Mouse (Mus musculus): ENCODE measurements around the gene Map4k3. TPM values are rescaled to one million over a fixed set of nuclear protein-coding genes. Genes with fewer than 3 reads are reported as not detected.
A peak's percentile ranks its signal among the peaks of the same experiment; 100 is the strongest.

The Map4k3 gene
- polyA plus RNA-seq, 1 experiment from 2014 or later, result 15.2 TPM

- Histone ChIP-seq H3K4me1 (ENCODE audit: control insufficient read depth, insufficient read depth, low read length) (0 out of 2 replicates have a peak, but pooled peaks cover 2% of the 10 kb centered on the region), H3K4me2 (ENCODE audit: low read depth, low read length) (no peak overlapping the region), H3K36me3 (ENCODE audit: control insufficient read depth, insufficient read depth, low read length) (no peaks in the 10 kb centered on the region), H3K4me3 (ENCODE audit: low read length) (no peak overlapping the region), H3K27me3 (replicated peaks; ENCODE audit: control insufficient read depth, insufficient read depth, low read length) (no peaks in the 10 kb centered on the region), H3K27ac (ENCODE audit: low read length) (no peak overlapping the region), H3K9me3 (ENCODE audit: control insufficient read depth, low read length) (0 out of 2 replicates have a peak, but pooled peaks cover 3% of the 10 kb centered on the region), H3K9ac (ENCODE audit: low read depth, low read length) (no peak overlapping the region)
- ATAC-seq, result no peak
- 41% methylated on average over 11 of the region's 11 CpGs for WGBS
Observed at GRCm38 (mm10) chr17:80559050-80559449, 169.2 kb downstream of the Map4k3 start.

DNA sequence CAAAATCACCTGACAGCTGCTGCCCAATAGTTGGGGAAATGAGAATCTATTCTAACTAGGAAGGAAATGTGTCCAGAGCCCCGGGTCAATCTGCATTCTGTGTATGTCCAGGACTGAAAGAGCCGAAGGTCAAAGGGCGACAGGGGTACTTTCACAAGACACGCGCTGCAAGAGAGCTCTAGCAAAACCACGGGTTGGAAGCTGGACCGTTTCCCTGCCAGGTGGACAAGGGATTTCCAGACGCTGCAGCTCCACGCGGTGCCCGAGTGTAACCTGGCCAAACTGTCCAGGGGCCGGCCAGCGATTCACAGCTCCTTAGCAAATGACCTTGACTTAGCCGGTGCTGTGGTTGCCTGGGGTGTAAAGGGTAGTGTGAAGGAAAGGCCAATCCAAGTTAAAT, 169.7 kb downstream of the Map4k3 start:
- no peak overlapping the region for H3K4me3 ChIP-seq (ENCODE audit: low read length)
- H3K36me3 ChIP-seq (ENCODE audit: control insufficient read depth, insufficient read depth, low read length), result no peaks in the 10 kb centered on the region
- H3K27ac ChIP-seq (ENCODE audit: low read length), result no peak overlapping the region
- no peaks in the 10 kb centered on the region for H3K27me3 ChIP-seq (replicated peaks; ENCODE audit: control insufficient read depth, insufficient read depth, low read length)
- WGBS, result 67% methylated on average over 14 of the region's 14 CpGs
- 0 out of 2 replicates have a peak, but pooled peaks cover 3% of the 10 kb centered on the region for H3K9me3 ChIP-seq (ENCODE audit: control insufficient read depth, low read length)
- 0 out of 2 replicates have a peak, but pooled peaks cover 2% of the 10 kb centered on the region for H3K4me1 ChIP-seq (ENCODE audit: control insufficient read depth, insufficient read depth, low read length)
- 0 out of 2 replicates have a peak overlapping the region, but pooled peaks have one; percentile 35 for H3K9ac ChIP-seq (ENCODE audit: low read depth, low read length)
- ATAC-seq, result no peak
- no peak overlapping the region for H3K4me2 ChIP-seq (ENCODE audit: low read depth, low read length)

- Histone ChIP-seq H3K4me1 (ENCODE audit: control insufficient read depth, insufficient read depth, low read length) (0 out of 2 replicates have a peak, but pooled peaks cover 2% of the 10 kb centered on the region), H3K9ac (ENCODE audit: low read depth, low read length) (no peak overlapping the region), H3K27ac (ENCODE audit: low read length) (no peak overlapping the region), H3K4me2 (ENCODE audit: low read depth, low read length) (no peak overlapping the region), H3K27me3 (replicated peaks; ENCODE audit: control insufficient read depth, insufficient read depth, low read length) (no peaks in the 10 kb centered on the region), H3K9me3 (ENCODE audit: control insufficient read depth, low read length) (0 out of 2 replicates have a peak, but pooled peaks cover 3% of the 10 kb centered on the region), H3K36me3 (ENCODE audit: control insufficient read depth, insufficient read depth, low read length) (no peaks in the 10 kb centered on the region), H3K4me3 (ENCODE audit: low read length) (no peak overlapping the region)
- no peak for ATAC-seq
- WGBS, result 94% methylated on average over 5 of the region's 5 CpGs
Observed at GRCm38 (mm10) chr17:80557461-80557860, 170.8 kb downstream of the Map4k3 start.

GRCm38 (mm10) chr17:80553318-80554270, 174.7 kb downstream of the Map4k3 start:
- H3K4me2 ChIP-seq (ENCODE audit: low read depth, low read length), result peak overlapping the region; percentile 69
- H3K4me1 ChIP-seq (ENCODE audit: control insufficient read depth, insufficient read depth, low read length), result 0 out of 2 replicates have a peak, but pooled peaks cover under 1% of the 10 kb centered on the region
- no peaks in the 10 kb centered on the region for H3K27me3 ChIP-seq (replicated peaks; ENCODE audit: control insufficient read depth, insufficient read depth, low read length)
- 3% methylated on average over 35 of the region's 35 CpGs for WGBS
- H3K27ac ChIP-seq (ENCODE audit: low read length), result peak overlapping the region; percentile 43
- peak; percentile 95 for ATAC-seq
- H3K4me3 ChIP-seq (ENCODE audit: low read length), result peak overlapping the region; percentile 69
- H3K9me3 ChIP-seq (ENCODE audit: control insufficient read depth, low read length), result 0 out of 2 replicates have a peak, but pooled peaks cover 3% of the 10 kb centered on the region
- no peaks in the 10 kb centered on the region for H3K36me3 ChIP-seq (ENCODE audit: control insufficient read depth, insufficient read depth, low read length)
- peak overlapping the region; percentile 75 for H3K9ac ChIP-seq (ENCODE audit: low read depth, low read length)

GRCm38 (mm10) chr17:80552653-80553052, 175.6 kb downstream of the Map4k3 start:
- no peak for ATAC-seq
- H3K9me3 ChIP-seq (ENCODE audit: control insufficient read depth, low read length), result 0 out of 2 replicates have a peak, but pooled peaks cover 3% of the 10 kb centered on the region
- H3K36me3 ChIP-seq (ENCODE audit: control insufficient read depth, insufficient read depth, low read length), result no peaks in the 10 kb centered on the region
- peak overlapping the region; percentile 69; the same call in 1 of the 2 replicates for H3K4me2 ChIP-seq (ENCODE audit: low read depth, low read length)
- no peaks in the 10 kb centered on the region for H3K27me3 ChIP-seq (replicated peaks; ENCODE audit: control insufficient read depth, insufficient read depth, low read length)
- H3K4me3 ChIP-seq (ENCODE audit: low read length), result no peak overlapping the region
- no peak overlapping the region for H3K27ac ChIP-seq (ENCODE audit: low read length)
- no peak overlapping the region for H3K9ac ChIP-seq (ENCODE audit: low read depth, low read length)
- H3K4me1 ChIP-seq (ENCODE audit: control insufficient read depth, insufficient read depth, low read length), result no peaks in the 10 kb centered on the region
- WGBS, result 75% methylated on average over 4 of the region's 4 CpGs

- H3K4me2 ChIP-seq (ENCODE audit: low read depth, low read length), result no peak overlapping the region
- no peak overlapping the region for H3K27ac ChIP-seq (ENCODE audit: low read length)
- 84% methylated on average over 15 of the region's 15 CpGs for WGBS
- H3K4me1 ChIP-seq (ENCODE audit: control insufficient read depth, insufficient read depth, low read length), result no peaks in the 10 kb centered on the region
- H3K36me3 ChIP-seq (ENCODE audit: control insufficient read depth, insufficient read depth, low read length), result no peaks in the 10 kb centered on the region
- H3K4me3 ChIP-seq (ENCODE audit: low read length), result no peak overlapping the region
- ATAC-seq, result no peak
- no peak overlapping the region for H3K9ac ChIP-seq (ENCODE audit: low read depth, low read length)
- no peaks in the 10 kb centered on the region for H3K9me3 ChIP-seq (ENCODE audit: control insufficient read depth, low read length)
- H3K27me3 ChIP-seq (replicated peaks; ENCODE audit: control insufficient read depth, insufficient read depth, low read length), result no peaks in the 10 kb centered on the region
Observed at GRCm38 (mm10) chr17:80550981-80551380, 177.3 kb downstream of the Map4k3 start.

DNA sequence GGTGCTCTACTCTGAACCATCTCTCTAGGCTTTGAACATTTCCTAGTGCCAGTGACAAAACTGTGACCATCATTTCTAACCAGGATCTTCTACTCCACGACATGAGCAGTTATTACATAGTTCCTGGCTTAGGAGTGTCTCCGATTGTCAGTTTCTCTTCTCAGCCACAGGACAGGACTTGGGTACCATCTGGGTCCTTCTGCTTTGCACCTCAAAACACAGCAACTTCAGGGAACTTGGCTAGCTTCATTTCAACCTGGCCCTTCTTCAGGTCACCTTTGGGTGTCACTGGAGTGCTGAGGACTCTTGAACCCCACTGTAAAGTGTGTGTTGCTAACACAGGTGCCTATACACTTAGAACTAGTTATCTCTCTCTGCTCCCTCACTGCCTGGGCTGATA, 181.4 kb downstream of the Map4k3 start:
- no peaks in the 10 kb centered on the region for H3K4me1 ChIP-seq (ENCODE audit: control insufficient read depth, insufficient read depth, low read length)
- ATAC-seq, result no peak
- H3K4me2 ChIP-seq (ENCODE audit: low read depth, low read length), result no peak overlapping the region
- no peaks in the 10 kb centered on the region for H3K9me3 ChIP-seq (ENCODE audit: control insufficient read depth, low read length)
- WGBS, result 88% methylated on average over 2 of the region's 2 CpGs
- no peaks in the 10 kb centered on the region for H3K27me3 ChIP-seq (replicated peaks; ENCODE audit: control insufficient read depth, insufficient read depth, low read length)
- no peak overlapping the region for H3K9ac ChIP-seq (ENCODE audit: low read depth, low read length)
- no peak overlapping the region for H3K4me3 ChIP-seq (ENCODE audit: low read length)
- H3K36me3 ChIP-seq (ENCODE audit: control insufficient read depth, insufficient read depth, low read length), result no peaks in the 10 kb centered on the region
- no peak overlapping the region for H3K27ac ChIP-seq (ENCODE audit: low read length)

DNA sequence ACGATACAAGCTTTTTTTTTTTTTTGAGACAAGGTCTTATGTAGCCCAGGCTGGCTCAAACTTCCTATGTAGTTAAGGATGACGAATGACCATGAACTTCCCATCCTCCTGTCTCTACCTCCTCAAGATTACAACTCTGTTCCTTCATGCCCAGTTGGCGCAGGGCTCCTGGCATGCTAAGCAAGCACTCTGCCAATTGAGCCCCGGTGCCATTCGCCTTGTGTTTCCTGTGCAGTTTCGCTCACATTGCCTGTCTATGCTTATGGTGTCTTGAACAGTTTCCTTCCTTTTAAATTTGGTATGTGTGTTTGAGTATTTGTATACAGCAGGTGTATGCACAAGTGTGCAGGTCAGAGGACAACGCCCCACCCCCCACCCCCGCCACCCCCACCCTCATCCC, 182.1 kb downstream of the Map4k3 start:
- H3K4me1 ChIP-seq (ENCODE audit: control insufficient read depth, insufficient read depth, low read length), result no peaks in the 10 kb centered on the region
- H3K9ac ChIP-seq (ENCODE audit: low read depth, low read length), result no peak overlapping the region
- no peaks in the 10 kb centered on the region for H3K36me3 ChIP-seq (ENCODE audit: control insufficient read depth, insufficient read depth, low read length)
- no peak overlapping the region for H3K4me3 ChIP-seq (ENCODE audit: low read length)
- WGBS, result 86% methylated on average over 8 of the region's 8 CpGs
- no peaks in the 10 kb centered on the region for H3K27me3 ChIP-seq (replicated peaks; ENCODE audit: control insufficient read depth, insufficient read depth, low read length)
- H3K4me2 ChIP-seq (ENCODE audit: low read depth, low read length), result no peak overlapping the region
- ATAC-seq, result no peak
- H3K27ac ChIP-seq (ENCODE audit: low read length), result no peak overlapping the region
- H3K9me3 ChIP-seq (ENCODE audit: control insufficient read depth, low read length), result no peaks in the 10 kb centered on the region

DNA sequence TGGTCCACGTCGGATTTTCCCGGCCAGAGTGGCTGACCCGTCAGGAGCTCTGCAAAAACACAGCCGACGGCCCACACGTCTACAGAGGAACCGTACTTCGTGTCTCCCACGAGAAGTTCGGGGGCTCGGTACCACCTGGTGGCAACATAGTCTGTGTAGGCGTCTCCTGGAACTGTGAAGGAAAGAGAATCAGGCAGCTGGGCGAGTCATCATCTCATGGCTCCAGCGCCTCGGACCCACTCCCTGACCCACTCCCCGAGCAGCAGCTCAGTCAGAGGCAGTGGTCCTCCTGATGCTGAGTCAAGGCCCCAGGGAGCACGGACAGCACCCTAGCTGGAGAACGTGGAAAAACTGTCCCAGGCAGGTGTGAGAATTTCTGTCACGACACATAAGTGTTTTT, 184.6 kb downstream of the Map4k3 start:
- Histone ChIP-seq H3K27me3 (replicated peaks; ENCODE audit: control insufficient read depth, insufficient read depth, low read length) (no peaks in the 10 kb centered on the region), H3K4me2 (ENCODE audit: low read depth, low read length) (no peak overlapping the region), H3K4me3 (ENCODE audit: low read length) (no peak overlapping the region), H3K27ac (ENCODE audit: low read length) (no peak overlapping the region), H3K9ac (ENCODE audit: low read depth, low read length) (no peak overlapping the region), H3K4me1 (ENCODE audit: control insufficient read depth, insufficient read depth, low read length) (no peaks in the 10 kb centered on the region), H3K9me3 (ENCODE audit: control insufficient read depth, low read length) (no peaks in the 10 kb centered on the region), H3K36me3 (ENCODE audit: control insufficient read depth, insufficient read depth, low read length) (no peaks in the 10 kb centered on the region)
- 88% methylated on average over 20 of the region's 20 CpGs for WGBS
- no peak for ATAC-seq

Data from intestine, embryonic 16.5 days (tissue).